Mouse (Mus musculus): ENCODE measurements around the gene Fgfr2. TPM values are rescaled to one million over a fixed set of nuclear protein-coding genes. Genes with fewer than 3 reads are reported as not detected.
"Not testable (repeated sequence)": the region's sequence is repeated elsewhere in the genome, so short reads cannot be mapped to it uniquely, and the experiment has no call there.

Fgfr2 gene
- polyA plus RNA-seq, 1 experiment from 2014 or later = 121 TPM

- no peaks in the 10 kb centered on the region for H3K9me3 ChIP-seq
- 71% methylated on average over 3 of the region's 3 CpGs for WGBS
- H3K36me3 ChIP-seq = no peaks in the 10 kb centered on the region
- no peak for ATAC-seq (ENCODE audit: insufficient number of reproducible peaks, insufficient read depth, low FRiP score, low TSS enrichment)
- no peak overlapping the region for H3K27ac ChIP-seq
- no peak overlapping the region for H3K4me3 ChIP-seq
- no peaks in the 10 kb centered on the region for H3K4me1 ChIP-seq
- no peaks in the 10 kb centered on the region for H3K27me3 ChIP-seq
- H3K9ac ChIP-seq = no peak overlapping the region
- no peak overlapping the region for H3K4me2 ChIP-seq (replicated peaks)
Observed at GRCm38 (mm10) chr7:131133181-131133580, 1990.0 kb downstream of the Fgfr2 start.

GRCm38 (mm10) chr7:131130021-131130420 is 1993.1 kb downstream of the Fgfr2 start:
- H3K27ac ChIP-seq = no peak overlapping the region
- H3K9me3 ChIP-seq = no peaks in the 10 kb centered on the region
- WGBS = 68% methylated on average over 12 of the region's 12 CpGs
- ATAC-seq (ENCODE audit: insufficient number of reproducible peaks, insufficient read depth, low FRiP score, low TSS enrichment) = no peak
- no peaks in the 10 kb centered on the region for H3K27me3 ChIP-seq
- H3K4me3 ChIP-seq = no peak overlapping the region
- no peaks in the 10 kb centered on the region for H3K4me1 ChIP-seq
- no peak overlapping the region for H3K4me2 ChIP-seq (replicated peaks)
- H3K36me3 ChIP-seq = no peaks in the 10 kb centered on the region
- no peak overlapping the region for H3K9ac ChIP-seq

GRCm38 (mm10) chr7:131122210-131122807 is 2000.8 kb downstream of the Fgfr2 start:
- WGBS = 80% methylated on average over 2 of the region's 2 CpGs
- Histone ChIP-seq H3K36me3 (no peaks in the 10 kb centered on the region), H3K27me3 (no peaks in the 10 kb centered on the region)

GRCm38 (mm10) chr7:131114434-131114833 is 2008.7 kb downstream of the Fgfr2 start:
- H3K9me3 ChIP-seq = no peaks in the 10 kb centered on the region
- no peak overlapping the region for H3K27ac ChIP-seq
- H3K9ac ChIP-seq = no peak overlapping the region
- no peak overlapping the region for H3K4me2 ChIP-seq (replicated peaks)
- no peak overlapping the region for H3K4me3 ChIP-seq
- H3K27me3 ChIP-seq = no peaks in the 10 kb centered on the region
- ATAC-seq (ENCODE audit: insufficient number of reproducible peaks, insufficient read depth, low FRiP score, low TSS enrichment) = no peak
- no peaks in the 10 kb centered on the region for H3K36me3 ChIP-seq
- H3K4me1 ChIP-seq = no peaks in the 10 kb centered on the region
- WGBS = 80% methylated on average over 2 of the region's 2 CpGs

More at GRCm38 (mm10) chr7:131122210-131122807, 2000.8 kb downstream of the Fgfr2 start:
- no peak overlapping the region for H3K9ac ChIP-seq
- H3K4me1 ChIP-seq = no peaks in the 10 kb centered on the region
- H3K4me3 ChIP-seq = no peak overlapping the region
- no peaks in the 10 kb centered on the region for H3K9me3 ChIP-seq
- no peak for ATAC-seq (ENCODE audit: insufficient number of reproducible peaks, insufficient read depth, low FRiP score, low TSS enrichment)
- H3K4me2 ChIP-seq (replicated peaks) = no peak overlapping the region
- H3K27ac ChIP-seq = no peak overlapping the region

GRCm38 (mm10) chr7:131113676-131114075 is 2009.5 kb downstream of the Fgfr2 start:
- Histone ChIP-seq H3K27me3 (no peaks in the 10 kb centered on the region), H3K9me3 (no peaks in the 10 kb centered on the region), H3K9ac (no peak overlapping the region), H3K36me3 (no peaks in the 10 kb centered on the region), H3K27ac (no peak overlapping the region), H3K4me3 (no peak overlapping the region), H3K4me2 (replicated peaks) (no peak overlapping the region), H3K4me1 (no peaks in the 10 kb centered on the region)
- 75% methylated on average over 6 of the region's 6 CpGs for WGBS
- no peak for ATAC-seq (ENCODE audit: insufficient number of reproducible peaks, insufficient read depth, low FRiP score, low TSS enrichment)

GRCm38 (mm10) chr7:131112486-131112885 is 2010.7 kb downstream of the Fgfr2 start:
- WGBS = 26% methylated on average over 3 of the region's 3 CpGs
- no peak overlapping the region for H3K9ac ChIP-seq
- H3K27me3 ChIP-seq = no peaks in the 10 kb centered on the region
- H3K4me1 ChIP-seq = no peaks in the 10 kb centered on the region
- H3K27ac ChIP-seq = no peak overlapping the region
- H3K9me3 ChIP-seq = no peaks in the 10 kb centered on the region
- H3K4me2 ChIP-seq (replicated peaks) = no peak overlapping the region
- H3K4me3 ChIP-seq = no peak overlapping the region
- ATAC-seq (ENCODE audit: insufficient number of reproducible peaks, insufficient read depth, low FRiP score, low TSS enrichment) = no peak
- H3K36me3 ChIP-seq = no peaks in the 10 kb centered on the region

- not testable (repeated sequence) for H3K9ac ChIP-seq; H3K27ac ChIP-seq; H3K36me3 ChIP-seq; H3K9me3 ChIP-seq; H3K4me1 ChIP-seq; H3K4me2 ChIP-seq (replicated peaks); H3K27me3 ChIP-seq; H3K4me3 ChIP-seq; ATAC-seq (ENCODE audit: insufficient number of reproducible peaks, insufficient read depth, low FRiP score, low TSS enrichment)
- WGBS = 86% methylated on average over 9 of the region's 9 CpGs
Observed at GRCm38 (mm10) chr7:131082403-131082802, 2040.7 kb downstream of the Fgfr2 start.

GRCm38 (mm10) chr7:131075956-131076355 is 2047.2 kb downstream of the Fgfr2 start:
- no peak overlapping the region for H3K9ac ChIP-seq
- no peaks in the 10 kb centered on the region for H3K36me3 ChIP-seq
- H3K4me2 ChIP-seq (replicated peaks) = no peak overlapping the region
- H3K4me3 ChIP-seq = no peak overlapping the region
- ATAC-seq (ENCODE audit: insufficient number of reproducible peaks, insufficient read depth, low FRiP score, low TSS enrichment) = no peak
- H3K4me1 ChIP-seq = no peaks in the 10 kb centered on the region
- no peaks in the 10 kb centered on the region for H3K9me3 ChIP-seq
- no peaks in the 10 kb centered on the region for H3K27me3 ChIP-seq
- no peak overlapping the region for H3K27ac ChIP-seq
- WGBS = 0% methylated on average over 1 of the region's 1 CpGs

GRCm38 (mm10) chr7:131074098-131074497 is 2049.1 kb downstream of the Fgfr2 start:
- not testable (repeated sequence) for H3K9ac ChIP-seq; H3K4me2 ChIP-seq (replicated peaks); H3K4me3 ChIP-seq; H3K27ac ChIP-seq; ATAC-seq (ENCODE audit: insufficient number of reproducible peaks, insufficient read depth, low FRiP score, low TSS enrichment); H3K9me3 ChIP-seq; H3K36me3 ChIP-seq; H3K27me3 ChIP-seq; H3K4me1 ChIP-seq
- 75% methylated on average over 6 of the region's 6 CpGs for WGBS

- H3K4me3 ChIP-seq; ATAC-seq (ENCODE audit: insufficient number of reproducible peaks, insufficient read depth, low FRiP score, low TSS enrichment); H3K4me1 ChIP-seq; H3K36me3 ChIP-seq; H3K9ac ChIP-seq; H3K27ac ChIP-seq; H3K27me3 ChIP-seq; H3K4me2 ChIP-seq (replicated peaks); H3K9me3 ChIP-seq: not testable (repeated sequence)
- 93% methylated on average over 3 of the region's 3 CpGs for WGBS
Observed at GRCm38 (mm10) chr7:131073476-131073875, 2049.7 kb downstream of the Fgfr2 start.

- H3K9ac ChIP-seq; H3K36me3 ChIP-seq; ATAC-seq (ENCODE audit: insufficient number of reproducible peaks, insufficient read depth, low FRiP score, low TSS enrichment); H3K4me1 ChIP-seq; H3K4me2 ChIP-seq (replicated peaks); H3K4me3 ChIP-seq; H3K27me3 ChIP-seq; H3K27ac ChIP-seq; H3K9me3 ChIP-seq: not testable (repeated sequence)
- 7% methylated on average over 1 of the region's 1 CpGs for WGBS
Observed at GRCm38 (mm10) chr7:131068191-131068590, 2055.0 kb downstream of the Fgfr2 start.

GRCm38 (mm10) chr7:131062541-131062940 is 2060.6 kb downstream of the Fgfr2 start:
- ATAC-seq (ENCODE audit: insufficient number of reproducible peaks, insufficient read depth, low FRiP score, low TSS enrichment) = no peak
- H3K9ac ChIP-seq = no peak overlapping the region
- no peaks in the 10 kb centered on the region for H3K36me3 ChIP-seq
- H3K4me1 ChIP-seq = no peaks in the 10 kb centered on the region
- H3K4me3 ChIP-seq = no peak overlapping the region
- H3K27me3 ChIP-seq = no peaks in the 10 kb centered on the region
- H3K9me3 ChIP-seq = no peaks in the 10 kb centered on the region
- no peak overlapping the region for H3K4me2 ChIP-seq (replicated peaks)
- WGBS = 92% methylated on average over 2 of the region's 2 CpGs
- H3K27ac ChIP-seq = no peak overlapping the region

GRCm38 (mm10) chr7:131059808-131060207 is 2063.3 kb downstream of the Fgfr2 start:
- H3K9ac ChIP-seq; H3K36me3 ChIP-seq; H3K4me2 ChIP-seq (replicated peaks); H3K4me1 ChIP-seq; H3K27me3 ChIP-seq; H3K9me3 ChIP-seq; H3K4me3 ChIP-seq; ATAC-seq (ENCODE audit: insufficient number of reproducible peaks, insufficient read depth, low FRiP score, low TSS enrichment); H3K27ac ChIP-seq: not testable (repeated sequence)
- 62% methylated on average over 2 of the region's 2 CpGs for WGBS

Measured in embryonic facial prominence, embryonic 12.5 days (tissue).